Comparison of ENCODE assay signal across 8 mouse cellular contexts in the genomic region with DNA sequence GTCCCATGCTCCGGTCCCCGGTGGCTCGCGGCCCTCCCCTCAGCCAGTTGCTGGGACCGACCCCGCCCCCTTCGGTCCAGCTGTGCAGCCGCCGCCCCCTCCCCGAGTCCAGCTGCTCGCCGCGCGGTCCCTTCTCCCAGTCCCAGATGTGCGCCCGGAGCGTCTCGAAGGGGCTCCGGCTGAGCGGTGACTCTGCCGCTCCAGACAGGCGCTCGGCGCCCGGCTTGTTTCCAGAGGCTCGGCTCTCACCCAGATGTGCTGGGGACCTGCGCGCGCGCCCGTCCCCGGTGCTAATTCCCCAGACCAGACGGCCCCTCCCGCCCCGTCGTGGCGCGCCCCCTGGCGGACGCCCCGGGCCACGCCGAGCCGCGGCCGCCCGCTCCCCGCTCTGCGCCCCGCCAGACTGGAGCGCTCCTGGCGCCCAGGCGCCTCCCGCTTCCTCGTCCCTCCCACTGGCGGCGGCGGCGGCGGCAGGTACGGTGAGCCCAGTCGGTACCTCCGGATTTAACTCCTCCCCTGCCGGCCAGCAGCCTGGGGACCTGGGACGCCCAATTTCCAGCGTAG. TPM values are rescaled to one million over a fixed set of nuclear protein-coding genes. Genes with fewer than 3 reads are reported as not detected.
DNase-seq lines count a peak whose midpoint lies in the region; ATAC-seq lines count a peak whose summit lies in the region.

A gene (minus strand): TSS at position 273 of the 564 bp plus-strand sequence.

- H3K27ac ChIP-seq in embryonic facial prominence, embryonic 10.5 days (replicated peaks), result peak within 1 kb of the TSS; percentile 75
- H3K27ac ChIP-seq in heart, embryonic 12.5 days (ENCODE audit: poor library complexity, severe bottlenecking), result no peak within 1 kb of the TSS
- H3K27ac ChIP-seq in kidney, embryonic 16.5 days (ENCODE audit: low read length), result no peak within 1 kb of the TSS
- no peak within 1 kb of the TSS for H3K27ac ChIP-seq in liver, embryonic 16.5 days (ENCODE audit: low read length)
- no peak within 1 kb of the TSS for H3K27ac ChIP-seq in neural tube, embryonic 13.5 days (replicated peaks)

- peak; percentile 37 for ATAC-seq in heart, embryonic 12.5 days (ENCODE audit: insufficient number of reproducible peaks, low FRiP score)
- peak; percentile 49 for ATAC-seq in kidney, embryonic 16.5 days (ENCODE audit: low FRiP score, low TSS enrichment)
- peak; percentile 59 for ATAC-seq in liver, embryonic 16.5 days (ENCODE audit: low read depth)
- ATAC-seq in neural tube, embryonic 13.5 days (ENCODE audit: low read depth), result peak; percentile 52

- H3K9me3 ChIP-seq in embryonic facial prominence, embryonic 10.5 days, result no peaks in the 10 kb centered on the region
- no peaks in the 10 kb centered on the region for H3K9me3 ChIP-seq in heart, embryonic 12.5 days (replicated peaks)
- no peaks in the 10 kb centered on the region for H3K9me3 ChIP-seq in kidney, embryonic 16.5 days (ENCODE audit: low read length)
- no peaks in the 10 kb centered on the region for H3K9me3 ChIP-seq in liver, embryonic 16.5 days (replicated peaks; ENCODE audit: control insufficient read depth, low read length)
- no peaks in the 10 kb centered on the region for H3K9me3 ChIP-seq in neural tube, embryonic 13.5 days

- no peaks in the 10 kb centered on the region for H3K36me3 ChIP-seq in embryonic facial prominence, embryonic 10.5 days (replicated peaks)
- H3K36me3 ChIP-seq in heart, embryonic 12.5 days, result no peaks in the 10 kb centered on the region
- no peaks in the 10 kb centered on the region for H3K36me3 ChIP-seq in kidney, embryonic 16.5 days (ENCODE audit: insufficient read depth, low read length)
- no peaks in the 10 kb centered on the region for H3K36me3 ChIP-seq in liver, embryonic 16.5 days (ENCODE audit: control insufficient read depth, insufficient read depth)
- no peaks in the 10 kb centered on the region for H3K36me3 ChIP-seq in neural tube, embryonic 13.5 days

- H3K9ac ChIP-seq in heart, embryonic 12.5 days, result peak within 1 kb of the TSS; percentile 63
- H3K9ac ChIP-seq in kidney, embryonic 16.5 days (replicated peaks; ENCODE audit: low read length), result peak within 1 kb of the TSS; percentile 58
- H3K9ac ChIP-seq in liver, embryonic 16.5 days (ENCODE audit: low read depth, low read length), result 0 out of 2 replicates have a peak within 1 kb of the TSS, but pooled peaks have one; percentile 9
- peak within 1 kb of the TSS; percentile 69 for H3K9ac ChIP-seq in neural tube, embryonic 13.5 days

- H3K4me3 ChIP-seq in embryonic facial prominence, embryonic 10.5 days, result peak within 1 kb of the TSS; percentile 65
- peak within 1 kb of the TSS; percentile 57 for H3K4me3 ChIP-seq in heart, embryonic 12.5 days
- peak within 1 kb of the TSS; percentile 55 for H3K4me3 ChIP-seq in kidney, embryonic 16.5 days (ENCODE audit: low read length)
- H3K4me3 ChIP-seq in liver, embryonic 16.5 days (ENCODE audit: low read depth, low read length), result peak within 1 kb of the TSS; percentile 52
- peak within 1 kb of the TSS; percentile 53 for H3K4me3 ChIP-seq in neural tube, embryonic 13.5 days

- H3K27me3 ChIP-seq in embryonic facial prominence, embryonic 10.5 days (replicated peaks; ENCODE audit: low read depth, poor library complexity, severe bottlenecking), result peaks cover 90% of the 10 kb centered on the region
- H3K27me3 ChIP-seq in heart, embryonic 12.5 days (replicated peaks), result peaks cover 87% of the 10 kb centered on the region
- H3K27me3 ChIP-seq in kidney, embryonic 16.5 days (ENCODE audit: insufficient read depth, low read length), result peaks cover 39% of the 10 kb centered on the region
- peaks cover 66% of the 10 kb centered on the region for H3K27me3 ChIP-seq in liver, embryonic 16.5 days (ENCODE audit: control insufficient read depth, insufficient read depth, low read depth, low read length)
- H3K27me3 ChIP-seq in neural tube, embryonic 13.5 days, result peaks cover 49% of the 10 kb centered on the region

- peak; percentile 45 for DNase-seq in A20 (ENCODE audit: low read depth, low spot score)
- peak; percentile 91 for DNase-seq in adrenal gland, postnatal 10 days
- peak; percentile 87 for DNase-seq in embryonic facial prominence, embryonic 10.5 days (ENCODE audit: low spot score)
- DNase-seq in thymus, postnatal 0 days (ENCODE audit: low spot score), result peak; percentile 50

- peak within 1 kb of the TSS; percentile 89 for H3K4me2 ChIP-seq in heart, embryonic 12.5 days
- peak within 1 kb of the TSS; percentile 99 for H3K4me2 ChIP-seq in kidney, embryonic 16.5 days (replicated peaks; ENCODE audit: low read depth, low read length)
- peak within 1 kb of the TSS; percentile 69 for H3K4me2 ChIP-seq in liver, embryonic 16.5 days (ENCODE audit: low read depth, low read length)
- H3K4me2 ChIP-seq in neural tube, embryonic 13.5 days, result peak within 1 kb of the TSS; percentile 97

- peaks cover 62% of the 10 kb centered on the region for H3K4me1 ChIP-seq in embryonic facial prominence, embryonic 10.5 days
- H3K4me1 ChIP-seq in heart, embryonic 12.5 days (replicated peaks), result peaks cover 23% of the 10 kb centered on the region; the same call in 1 of the 2 replicates
- H3K4me1 ChIP-seq in kidney, embryonic 16.5 days (ENCODE audit: insufficient read depth, low read length), result peaks cover 24% of the 10 kb centered on the region
- H3K4me1 ChIP-seq in liver, embryonic 16.5 days (ENCODE audit: control insufficient read depth, low read depth, low read length), result peaks cover 5% of the 10 kb centered on the region
- peaks cover 50% of the 10 kb centered on the region for H3K4me1 ChIP-seq in neural tube, embryonic 13.5 days (replicated peaks)

- under 1% methylated on average over 66 of the region's 66 CpGs for WGBS in embryonic facial prominence, embryonic 10.5 days
- WGBS in heart, embryonic 12.5 days, result under 1% methylated on average over 66 of the region's 66 CpGs
- 0% methylated on average over 58 of the region's 66 CpGs for WGBS in kidney, embryonic 16.5 days
- WGBS in liver, embryonic 16.5 days (ENCODE audit: insufficient replicate concordance), result under 1% methylated on average over 64 of the region's 66 CpGs
- under 1% methylated on average over 63 of the region's 66 CpGs for WGBS in neural tube, embryonic 13.5 days

RNA-seq across cellular contexts. Expression of the gene that starts here (rescaled TPM):
- 1 to 10 TPM; 2.3 to 2.4 TPM for total RNA-seq in adrenal gland, postnatal 10 days (2021)
- 0.50 and 0.54 TPM in 2 replicates for polyA plus RNA-seq in embryonic facial prominence, embryonic 10.5 days (2016; fragmentation: Nextera tagmentation; extraction: Ambion mirVana)
- polyA plus RNA-seq in heart, embryonic 12.5 days (2016; fragmentation: Nextera tagmentation; extraction: Ambion mirVana), result 0.40 and 0.43 TPM in 2 replicates
- polyA plus RNA-seq in kidney, embryonic 16.5 days (2015; fragmentation: Nextera tagmentation; extraction: Ambion mirVana), result 0.36 and 0.62 TPM in 2 replicates
- polyA plus RNA-seq in liver, embryonic 16.5 days (2015; fragmentation: Nextera tagmentation; extraction: Ambion mirVana), result not detected in 2 replicates
- polyA plus RNA-seq in neural tube, embryonic 13.5 days (2015; fragmentation: Nextera tagmentation; extraction: Ambion mirVana), result 0.74 and 0.79 TPM in 2 replicates
- polyA plus RNA-seq in thymus, postnatal 0 days (2015; fragmentation: Nextera tagmentation; extraction: Ambion mirVana), result 0.09 TPM in 1 of 2 replicates, not detected in the other

Comparison
In these comparisons a context has a peak if more than half of its experiments do, and no peak if none do; other contexts are left out.
1. Peak in DNase-seq, H3K4me3 ChIP-seq and H3K27ac ChIP-seq in embryonic facial prominence, embryonic 10.5 days; RNA of the gene not detected or under 1 TPM.
2. Peak in ATAC-seq, H3K4me3 ChIP-seq, H3K9ac ChIP-seq and H3K4me2 ChIP-seq in heart, embryonic 12.5 days; RNA of the gene not detected or under 1 TPM.
3. Peak in ATAC-seq, H3K4me3 ChIP-seq, H3K9ac ChIP-seq and H3K4me2 ChIP-seq in kidney, embryonic 16.5 days; RNA of the gene not detected or under 1 TPM.
4. Peak in ATAC-seq, H3K4me3 ChIP-seq, H3K9ac ChIP-seq and H3K4me2 ChIP-seq in liver, embryonic 16.5 days; RNA of the gene not detected or under 1 TPM.
5. Peak in ATAC-seq, H3K4me3 ChIP-seq, H3K9ac ChIP-seq and H3K4me2 ChIP-seq in neural tube, embryonic 13.5 days; RNA of the gene not detected or under 1 TPM.
6. Peak in DNase-seq in thymus, postnatal 0 days; RNA of the gene not detected or under 1 TPM.
7. H3K9ac ChIP-seq: peak in every context shown above with its lines; median percentile 69 in neural tube, embryonic 13.5 days; 63 in heart, embryonic 12.5 days; 58 in kidney, embryonic 16.5 days; 9 in liver, embryonic 16.5 days.